Mouse (Mus musculus): ENCODE measurements around the gene Slc17a5.
"Not testable (repeated sequence)": the region's sequence is repeated elsewhere in the genome, so short reads cannot be mapped to it uniquely, and the experiment has no call there.

The Slc17a5 gene

DNA sequence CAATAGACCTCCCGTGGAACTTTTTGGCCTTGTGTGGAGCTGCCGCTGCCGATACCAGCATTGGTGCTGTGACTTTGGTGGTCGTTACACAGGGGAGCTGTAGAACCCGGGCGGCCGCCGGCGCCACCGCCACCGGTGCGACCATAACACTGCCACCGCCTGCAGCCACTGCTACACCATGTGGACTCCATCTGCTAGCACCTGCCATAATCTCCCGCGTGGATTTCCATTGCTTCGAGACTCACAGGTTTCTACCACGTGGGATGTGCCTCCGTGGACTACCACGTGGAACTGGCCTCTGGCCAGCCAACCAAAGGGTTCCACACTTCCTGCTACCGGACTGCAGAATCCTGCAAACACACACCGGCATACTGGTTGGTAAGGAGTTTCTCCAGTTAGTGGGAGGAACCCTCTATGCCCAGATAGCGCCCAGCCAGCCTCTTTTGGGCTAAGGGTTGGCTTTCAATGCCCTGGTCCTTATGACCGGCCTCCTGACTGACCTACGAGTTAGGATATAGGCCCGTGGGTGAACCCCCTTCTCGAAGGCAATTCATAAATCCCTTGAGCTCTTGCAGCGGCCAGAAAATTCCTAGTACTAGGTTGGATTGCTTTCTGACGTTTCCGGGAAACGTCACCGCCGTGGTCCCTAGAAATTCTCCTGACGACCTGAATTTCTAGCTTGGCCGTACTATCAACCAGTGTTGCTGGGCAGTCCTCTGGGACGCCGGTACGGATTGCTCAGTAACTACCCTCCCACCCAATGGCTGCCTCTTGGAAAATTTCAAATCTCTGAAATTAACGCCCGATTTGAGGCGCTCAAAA, 66.8 kb downstream of the Slc17a5 start:
- in situ Hi-C loops (cut with MboI, MseI), result loop anchor here in 1 of 2 experiments (5.0 kb wide), 1 partner anchor 39 kb away; no protein-coding TSS in a partner anchor

DNA sequence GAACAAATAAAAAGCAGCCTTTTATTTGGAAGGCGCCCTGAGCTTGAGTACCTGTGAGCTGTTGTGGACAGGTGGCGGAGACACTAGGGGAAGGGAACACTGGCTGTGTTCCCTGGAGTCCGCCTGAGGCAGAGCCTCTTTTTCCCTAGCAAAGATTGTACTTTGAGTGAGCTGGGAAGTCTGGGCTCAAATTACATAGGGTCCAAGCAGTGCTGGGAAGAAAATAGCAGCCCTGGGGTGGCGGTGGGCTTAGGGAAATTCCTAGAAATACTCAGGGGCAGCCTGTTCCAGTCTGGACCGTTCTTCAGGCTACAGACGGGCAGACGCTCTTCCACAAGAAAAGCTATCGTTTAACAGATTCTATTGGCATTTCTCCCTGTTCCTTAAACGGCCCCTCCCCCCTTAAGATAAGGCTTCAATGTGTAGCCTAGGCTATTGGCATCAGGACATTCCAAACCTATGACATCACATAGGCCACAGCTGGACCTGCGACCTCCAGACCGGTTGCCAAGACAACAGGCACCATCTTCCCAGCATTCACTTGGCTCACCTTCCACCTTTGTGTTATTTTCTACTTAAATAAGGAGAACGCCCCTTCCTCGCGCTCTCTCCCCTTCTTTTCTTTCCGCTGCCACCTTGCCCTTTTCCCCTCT, 67.6 kb downstream of the Slc17a5 start:
- in situ Hi-C loops (cut with MboI, MseI), result loop anchor here in 1 of 2 experiments (5.0 kb wide), 1 partner anchor 38 kb away; no protein-coding TSS in a partner anchor

DNA sequence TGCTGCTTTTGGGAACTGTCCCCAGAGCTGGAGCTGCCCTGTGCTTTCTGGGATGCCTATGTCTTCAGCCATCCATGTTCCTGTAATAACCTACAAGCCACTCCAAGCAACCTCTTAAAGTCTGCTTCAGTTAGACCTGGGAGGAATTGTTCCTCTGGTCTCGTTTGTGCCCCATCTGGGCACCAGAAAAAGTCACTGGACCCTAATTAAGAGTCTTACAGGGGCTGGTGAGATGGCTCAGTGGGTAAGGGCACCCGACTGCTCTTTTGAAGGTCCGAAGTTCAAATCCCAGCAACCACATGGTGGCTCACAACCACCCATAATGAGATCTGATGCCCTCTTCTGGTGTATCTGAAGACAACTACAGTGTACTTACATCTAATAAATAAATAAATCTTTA, 70.6 kb downstream of the Slc17a5 start:
- in situ Hi-C loops (cut with MboI, MseI), result not testable (repeated sequence)

DNA sequence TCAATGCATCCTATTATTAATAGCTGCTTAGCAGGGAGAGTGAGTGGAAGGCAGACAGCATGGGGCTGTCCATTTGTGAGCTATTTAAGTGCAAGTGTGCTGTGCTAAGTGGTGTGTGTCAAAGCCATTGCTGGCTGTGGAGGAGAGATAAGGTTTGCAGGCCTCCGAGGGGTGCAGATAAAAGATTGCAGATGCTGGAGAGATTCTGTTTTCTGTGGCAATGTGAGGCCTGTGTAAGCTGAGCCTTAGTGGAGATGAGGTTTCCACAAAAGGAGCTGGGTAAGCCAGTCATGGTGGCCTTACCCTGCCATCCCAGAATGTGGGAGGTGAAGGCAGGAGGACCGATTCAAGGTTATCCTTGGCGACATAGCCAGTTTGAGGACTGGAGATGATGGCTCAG, 71.7 kb downstream of the Slc17a5 start:
- in situ Hi-C loops (cut with MboI, MseI), result no loop called here

DNA sequence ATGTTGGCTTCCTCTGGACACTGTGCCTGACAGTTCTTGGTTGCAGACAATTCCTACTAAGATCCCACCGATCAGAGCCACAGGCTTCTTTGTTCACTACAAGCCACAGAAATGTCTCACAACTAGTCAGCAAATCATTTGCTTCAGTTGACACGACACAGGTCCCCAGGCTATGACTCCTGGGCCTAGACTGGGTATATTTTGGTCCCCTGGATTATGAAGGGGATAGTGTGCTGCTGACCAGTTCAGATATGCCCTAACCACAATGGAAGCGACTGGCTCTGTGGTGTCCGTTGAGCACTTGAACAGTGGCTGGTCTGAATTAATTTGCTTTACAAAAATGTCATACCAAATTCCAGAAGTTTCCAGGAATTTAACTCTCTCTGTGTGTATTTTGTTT, 73.2 kb downstream of the Slc17a5 start:
- in situ Hi-C loops (cut with MboI, MseI), result no loop called here

DNA sequence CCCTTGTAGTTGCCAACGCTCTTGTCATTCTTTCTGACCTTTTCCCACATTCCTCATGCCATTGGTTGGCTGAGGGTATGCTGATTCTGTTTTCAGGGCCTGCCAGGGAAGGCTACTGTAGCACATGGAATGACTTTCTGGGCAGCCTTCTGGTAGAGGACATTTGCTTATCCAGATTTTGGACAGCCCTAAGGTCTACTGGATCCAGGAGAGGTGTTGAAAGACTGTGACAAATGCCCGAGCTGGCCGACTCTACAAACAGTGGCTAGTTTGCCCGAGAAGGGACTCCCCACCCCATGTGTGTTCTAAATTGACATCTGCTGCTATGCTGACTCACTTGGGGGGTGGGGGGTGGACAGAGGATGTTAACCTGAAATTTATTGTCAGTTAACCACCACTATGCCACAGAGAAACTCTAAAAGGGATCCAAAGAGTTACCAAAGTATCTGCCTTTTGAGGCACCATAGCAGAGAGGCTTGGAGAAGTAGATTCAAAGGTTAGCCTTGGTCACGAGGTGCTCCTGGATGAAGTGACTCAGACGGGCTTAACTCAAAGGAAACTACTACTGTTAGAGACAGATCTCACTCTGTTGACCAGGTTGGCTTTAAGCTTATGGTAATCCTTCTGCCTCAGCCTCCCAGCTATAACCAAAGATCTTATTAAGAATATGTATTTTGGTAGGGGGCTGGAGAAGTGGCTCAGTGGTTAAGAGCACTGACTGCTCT, 73.9 kb downstream of the Slc17a5 start:
- in situ Hi-C loops (cut with MboI, MseI), result no loop called here

DNA sequence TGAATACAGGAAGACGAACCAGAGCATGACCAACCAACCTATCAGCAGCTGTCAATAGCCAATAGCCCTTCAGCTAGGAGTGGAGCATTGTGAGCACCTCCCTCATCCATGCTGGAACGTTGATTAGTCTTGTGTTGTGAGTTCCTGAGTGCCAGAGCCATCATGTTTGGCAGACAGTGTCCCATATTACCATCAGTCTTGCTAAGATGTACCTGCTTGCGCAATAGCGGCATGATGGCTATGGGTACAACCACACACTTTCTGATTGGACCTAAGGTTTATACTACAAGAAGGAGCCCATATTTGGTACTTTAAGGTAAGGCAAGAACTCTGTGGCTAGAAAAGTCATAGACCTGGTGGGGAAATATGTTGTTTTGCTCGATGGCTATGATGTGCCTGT, 76.1 kb downstream of the Slc17a5 start:
- in situ Hi-C loops (cut with MboI, MseI), result no loop called here

DNA sequence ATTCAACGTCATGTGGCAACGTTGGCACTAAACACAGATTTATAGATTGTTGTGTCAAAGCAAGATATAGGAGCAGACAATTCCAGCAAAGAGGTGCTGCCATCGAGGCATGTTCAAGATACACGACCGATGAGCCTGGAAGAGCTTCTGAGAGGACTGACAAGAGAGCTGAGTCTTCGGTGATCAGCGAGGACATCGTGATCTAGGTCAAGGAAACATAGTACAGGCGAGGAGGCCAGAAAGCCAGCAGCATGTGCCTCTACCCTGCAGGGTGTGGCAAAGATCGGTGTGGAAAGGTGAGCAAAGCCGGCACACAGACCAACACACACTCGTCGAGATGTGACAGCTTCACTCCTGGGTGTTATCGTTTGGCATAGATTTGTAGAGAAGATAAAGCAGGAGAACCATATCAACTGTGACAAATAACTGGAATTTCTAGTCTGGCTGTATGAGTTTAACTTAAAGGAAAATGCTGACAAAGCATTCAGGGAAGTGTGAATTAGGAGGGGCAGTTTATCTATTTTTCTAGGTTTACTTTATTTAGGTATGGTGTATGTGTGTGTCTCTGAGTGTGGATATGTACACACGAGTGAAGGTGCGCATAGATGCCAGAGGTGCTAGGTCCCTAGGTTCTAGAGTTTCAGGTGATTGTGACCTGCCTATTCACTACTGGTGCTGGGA, 79.6 kb downstream of the Slc17a5 start:
- in situ Hi-C loops (cut with MboI, MseI), result no loop called here

DNA sequence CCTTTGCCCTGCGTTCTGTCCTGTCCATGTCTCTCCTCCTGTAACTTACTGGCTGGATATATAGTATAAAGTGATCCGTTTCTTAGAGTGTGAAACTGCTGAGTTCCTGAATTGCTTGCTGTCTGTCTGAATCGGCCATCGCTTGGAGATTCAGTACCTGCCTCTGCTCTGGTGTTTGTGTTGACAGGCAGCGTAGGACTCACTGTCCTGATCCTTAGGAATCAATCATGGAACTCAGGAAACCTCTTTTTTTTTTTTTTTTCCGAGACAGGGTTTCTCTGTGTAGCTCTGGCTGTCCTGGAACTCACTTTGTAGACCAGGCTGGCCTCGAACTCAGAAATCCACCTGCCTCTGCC, 81.1 kb downstream of the Slc17a5 start:
- in situ Hi-C loops (cut with MboI, MseI), result no loop called here

DNA sequence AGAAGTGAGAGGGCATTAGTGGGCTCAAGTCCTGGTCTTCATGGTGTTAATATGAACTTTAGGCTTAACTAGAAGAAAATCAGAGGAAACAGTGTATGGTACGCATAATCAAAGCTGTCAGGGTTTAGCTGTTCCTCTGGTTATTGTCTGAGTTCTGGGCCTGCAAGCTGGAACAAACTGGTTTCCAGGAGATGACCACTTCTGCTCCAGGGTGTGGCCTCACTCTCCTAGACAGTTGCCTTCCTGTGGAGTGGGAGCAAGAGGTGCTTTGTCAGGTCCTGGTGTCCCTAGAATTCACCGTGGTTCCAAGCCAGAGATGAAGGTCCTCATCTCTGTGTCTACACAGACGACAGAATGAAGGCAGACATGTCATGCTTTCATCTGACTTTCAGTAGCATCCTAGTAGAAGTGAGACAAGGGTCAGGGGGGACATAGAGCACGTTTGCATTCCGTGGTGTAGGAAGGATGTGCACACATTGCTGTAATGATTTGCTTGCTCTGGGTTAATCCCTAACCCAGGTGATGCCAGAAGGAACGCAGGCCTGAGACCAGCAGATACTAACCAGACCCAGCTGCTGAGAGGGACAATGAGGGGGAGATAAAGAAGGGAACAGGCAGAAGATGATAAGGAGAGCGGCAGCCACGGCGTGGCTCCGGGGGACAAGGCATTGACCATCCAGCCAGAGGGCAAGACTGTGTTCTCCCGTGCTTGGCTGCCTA, 81.7 kb downstream of the Slc17a5 start:
- in situ Hi-C loops (cut with MboI, MseI), result no loop called here

DNA sequence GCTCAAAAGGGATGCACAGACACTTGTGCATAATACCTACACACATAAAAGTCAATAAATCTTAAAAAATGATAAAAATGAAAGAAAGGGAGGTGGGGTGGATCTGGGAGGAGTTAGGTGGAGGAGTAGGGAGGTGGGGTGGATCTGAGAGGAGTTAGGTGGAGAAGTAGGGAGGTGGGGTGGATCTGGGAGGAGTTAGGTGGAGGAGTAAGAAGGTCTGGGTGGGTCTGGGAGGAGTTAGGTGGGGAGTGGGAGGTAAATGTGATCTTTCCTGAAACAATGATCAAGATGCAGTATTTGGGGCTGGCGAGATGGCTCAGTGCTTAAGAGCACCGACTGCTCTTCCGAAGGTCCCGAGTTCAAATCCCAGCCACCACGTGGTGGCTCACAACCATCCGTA, 82.6 kb downstream of the Slc17a5 start:
- in situ Hi-C loops (cut with MboI, MseI), result no loop called here

DNA sequence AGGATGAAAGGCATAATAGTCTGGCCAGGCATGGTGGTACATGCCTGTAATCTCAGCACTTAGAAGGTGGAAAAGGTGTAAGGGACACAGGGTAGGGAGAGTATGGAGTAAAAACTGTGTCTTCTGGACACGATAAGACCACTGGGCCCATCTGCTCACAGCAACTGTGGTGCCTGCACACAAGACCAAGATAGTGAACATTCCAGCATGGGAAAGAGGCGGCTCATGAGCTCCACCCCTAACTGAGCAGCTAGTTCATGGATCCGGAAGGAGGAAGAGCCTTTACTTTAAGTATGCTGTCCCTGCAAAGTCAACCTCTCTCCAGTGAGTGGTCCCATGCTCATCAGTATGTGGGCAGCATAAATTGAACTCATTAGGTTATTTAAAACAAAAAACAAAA, 83.2 kb downstream of the Slc17a5 start:
- in situ Hi-C loops (cut with MboI, MseI), result no loop called here

DNA sequence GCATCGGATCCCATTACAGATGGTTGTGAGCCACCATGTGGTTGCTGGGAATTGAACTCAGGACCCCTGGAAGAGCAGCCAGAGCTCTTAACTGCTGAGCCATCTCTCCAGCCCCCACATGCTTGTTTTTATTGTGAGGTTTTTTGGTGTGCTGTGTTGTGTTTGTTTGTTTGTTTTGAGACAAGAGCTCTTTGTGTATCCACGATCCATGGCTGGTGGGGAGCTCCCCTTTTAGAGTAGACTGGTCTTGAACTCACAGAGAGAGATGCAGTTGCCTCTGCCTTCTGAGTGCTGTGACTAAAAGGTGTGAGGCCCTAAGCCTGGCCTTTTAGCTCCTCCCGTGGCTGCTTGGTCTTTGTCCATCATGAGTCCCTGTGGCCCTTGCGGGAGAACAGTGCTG, 83.7 kb downstream of the Slc17a5 start:
- in situ Hi-C loops (cut with MboI, MseI), result no loop called here

DNA sequence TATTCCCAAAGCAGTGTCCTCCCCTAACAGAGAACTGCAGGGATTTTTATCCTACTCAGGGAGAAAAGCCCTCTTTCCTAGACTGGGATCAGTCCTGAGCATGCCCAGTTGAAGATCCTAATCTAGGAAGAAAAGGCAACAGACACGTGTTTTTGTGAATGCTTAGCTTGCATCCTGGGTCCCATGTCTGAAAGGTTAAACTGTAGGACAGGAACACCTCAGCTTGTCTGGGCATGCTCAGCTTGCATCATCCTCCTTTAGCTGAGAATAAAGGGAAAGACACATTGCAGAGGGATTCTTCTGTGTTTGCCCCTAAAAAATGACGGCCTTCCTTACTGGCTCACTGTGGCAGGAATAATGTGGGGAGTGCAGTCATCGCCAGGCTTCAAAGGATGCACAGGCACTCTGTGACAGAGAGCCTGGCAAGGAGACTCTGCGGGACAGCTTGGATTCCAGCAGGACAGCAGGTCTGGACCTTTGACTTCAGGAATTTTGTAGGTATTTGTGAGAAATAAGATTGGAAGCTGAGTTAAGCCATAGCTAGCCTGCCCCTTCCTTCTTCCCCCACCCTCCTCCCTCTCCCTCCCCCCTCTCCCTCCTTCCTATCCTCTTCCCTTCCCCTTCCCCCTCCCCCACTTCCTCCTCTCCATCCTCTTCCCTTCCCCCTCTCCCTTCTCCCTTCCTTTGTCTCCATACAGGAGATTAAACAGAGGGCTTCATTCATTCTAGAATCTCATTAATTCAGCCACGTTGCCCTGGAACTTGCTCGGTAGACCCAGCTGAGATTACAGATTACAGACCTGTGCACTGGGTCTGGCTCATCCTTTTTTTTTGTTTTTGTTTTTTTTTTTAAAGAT, 84.4 kb downstream of the Slc17a5 start:
- in situ Hi-C loops (cut with MboI, MseI), result no loop called here

DNA sequence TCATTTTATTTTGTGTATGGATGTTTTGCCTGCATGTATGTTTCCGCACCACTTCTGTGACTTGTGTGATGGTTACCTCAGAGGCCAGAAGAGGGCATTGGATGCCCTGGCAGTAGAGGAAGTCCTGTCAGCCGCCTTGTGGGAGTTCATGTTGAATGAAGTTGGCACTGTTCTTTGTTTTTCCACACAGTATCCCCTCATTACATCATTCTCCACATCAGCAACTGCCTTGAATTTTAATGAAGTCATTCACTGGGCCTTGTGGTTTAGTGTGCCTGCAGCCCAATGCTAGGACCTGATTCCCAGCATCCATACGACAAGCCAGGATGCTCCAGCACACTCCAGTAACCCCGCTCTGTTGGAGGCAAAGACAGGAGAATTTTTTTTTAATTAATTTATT, 86.6 kb downstream of the Slc17a5 start:
- in situ Hi-C loops (cut with MboI, MseI), result no loop called here

DNA sequence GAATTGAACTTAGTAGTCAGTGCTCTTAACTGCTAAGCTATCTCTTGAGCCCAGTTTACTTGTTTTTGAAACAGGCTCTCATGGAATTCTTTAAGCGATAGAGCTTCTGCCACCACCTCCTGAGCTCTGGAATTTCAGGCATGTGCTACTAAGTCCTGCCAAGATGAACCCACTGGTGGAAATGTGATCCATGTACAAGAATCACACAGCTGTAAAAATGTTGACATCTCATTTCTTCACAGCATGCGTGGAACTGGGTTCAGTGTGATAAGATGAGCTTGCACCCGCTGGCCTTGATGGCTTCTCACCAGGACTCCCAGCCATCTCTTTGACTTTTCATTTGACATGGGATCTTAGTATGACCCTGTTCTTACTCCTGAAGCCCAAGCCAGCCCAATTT, 87.5 kb downstream of the Slc17a5 start:
- in situ Hi-C loops (cut with MboI, MseI), result no loop called here

DNA sequence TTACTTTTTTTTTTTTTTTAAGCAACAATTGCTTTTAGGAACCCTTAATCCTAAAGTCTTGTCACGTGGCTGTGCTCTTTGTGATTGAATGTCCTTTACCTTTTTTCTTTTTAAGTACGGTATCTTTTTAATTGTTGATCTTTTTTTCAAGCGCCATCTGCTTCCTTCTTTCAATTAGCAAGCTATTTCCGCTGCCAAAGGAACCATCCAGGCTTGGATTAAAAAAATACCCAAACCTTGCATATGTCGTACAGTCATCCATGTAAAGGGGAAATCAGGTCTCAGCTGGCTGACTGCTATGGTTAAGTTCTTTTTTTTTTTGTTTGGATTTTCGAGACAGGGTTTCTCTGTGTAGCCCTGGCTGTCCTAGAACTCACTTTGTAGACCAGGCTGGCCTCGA, 94.7 kb downstream of the Slc17a5 start:
- in situ Hi-C loops (cut with MboI, MseI), result no loop called here

DNA sequence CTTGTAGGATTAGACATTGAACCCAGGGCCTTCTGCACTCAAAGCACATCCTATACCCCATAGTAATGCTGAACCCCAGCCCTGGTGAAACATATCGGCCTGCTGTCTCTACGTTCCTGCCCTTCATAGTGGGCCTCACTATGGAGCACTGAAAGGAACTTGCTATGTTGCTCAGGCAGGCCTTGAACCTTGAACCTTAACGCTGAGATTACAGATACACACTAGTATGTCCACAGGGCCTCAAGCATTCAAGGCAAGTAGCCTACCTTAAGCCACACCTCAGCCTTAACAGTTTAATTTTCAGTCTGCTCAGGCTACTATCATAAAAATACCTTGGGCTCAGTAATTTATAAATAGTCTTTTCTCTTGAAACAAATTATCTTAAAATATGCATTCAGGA, 95.6 kb downstream of the Slc17a5 start:
- in situ Hi-C loops (cut with MboI, MseI), result no loop called here

DNA sequence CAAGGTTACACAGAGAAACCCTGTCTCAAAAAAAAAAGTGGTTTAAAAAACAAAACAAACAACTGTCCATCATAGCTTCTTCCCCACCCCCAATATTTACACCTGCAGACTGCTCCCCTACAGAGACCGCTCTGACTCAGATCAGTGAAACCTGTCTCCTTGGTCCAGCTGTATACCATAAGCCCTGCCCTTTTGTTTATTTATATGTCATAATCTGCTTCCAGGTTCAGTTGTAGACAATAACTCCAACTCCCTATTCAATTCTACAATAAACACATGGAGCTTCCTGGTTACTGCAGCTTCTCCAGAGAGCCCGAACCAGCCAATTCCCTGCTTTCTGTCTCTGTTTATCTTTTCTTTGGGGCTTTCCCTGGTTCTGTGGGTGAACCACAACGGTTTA, 96.7 kb downstream of the Slc17a5 start:
- in situ Hi-C loops (cut with MboI, MseI), result no loop called here

DNA sequence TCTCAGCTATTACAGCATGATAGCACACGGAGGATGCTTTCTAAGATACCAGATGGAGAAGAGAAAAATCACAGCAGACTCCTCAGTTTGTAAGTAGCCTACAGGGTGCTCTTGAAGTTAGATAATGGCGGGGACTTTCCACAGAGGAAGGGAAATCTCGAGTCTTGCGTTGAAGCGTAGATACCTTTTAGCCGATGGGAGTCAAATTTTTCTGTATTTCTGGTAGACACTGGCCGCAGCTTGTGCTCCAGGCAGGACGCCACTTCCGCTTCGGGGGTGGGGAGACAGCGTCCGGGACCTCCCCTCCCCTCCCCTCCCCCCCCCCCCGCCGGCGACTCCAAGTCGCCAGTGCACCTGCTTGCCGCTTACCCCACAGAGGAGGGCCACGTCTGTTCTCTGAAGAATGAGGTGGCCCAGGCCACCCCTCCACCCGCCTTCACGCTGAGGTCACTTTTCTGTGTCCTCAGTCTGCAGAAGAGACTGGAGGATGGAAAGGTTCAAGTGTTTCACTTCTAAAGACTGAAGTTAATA, 98.9 kb downstream of the Slc17a5 start, which contains the start of gene Eef1a1:
Eef1a1 (minus strand) TSS at position 262 of the 531 bp plus-strand sequence.
- in situ Hi-C loops (cut with MboI, MseI), result no loop called here
